Mouse (Mus musculus): ENCODE measurements around the gene B3gnt3.

- TF ChIP-seq CTCF (IDR thresholded peaks at IDR 0.05; ENCODE audit: extremely low read depth, insufficient read depth, low read length) (no peak), POLR2A (IDR thresholded peaks at IDR 0.05; ENCODE audit: extremely low read depth, insufficient read depth, low read length) (no peak)
Observed at GRCm38 (mm10) chr8:71645510-71645909, 56.1 kb downstream of the B3gnt3 start.

All from cortical plate, adult 2 months (tissue).